Mouse (Mus musculus) retina, postnatal 7 days (tissue): ENCODE results near the gene Htra3.

Source experiments
- DNase-seq: peaks from one replicate; pipeline ENCODE4 v3.0.0-alpha.2; 2012; ENCODE audit warnings: low read depth, low spot score

Gene Htra3

GRCm38 (mm10) chr5:35653743-35654395 lies 25.7 kb downstream of the Htra3 start:
- no peak for DNase-seq

DNA sequence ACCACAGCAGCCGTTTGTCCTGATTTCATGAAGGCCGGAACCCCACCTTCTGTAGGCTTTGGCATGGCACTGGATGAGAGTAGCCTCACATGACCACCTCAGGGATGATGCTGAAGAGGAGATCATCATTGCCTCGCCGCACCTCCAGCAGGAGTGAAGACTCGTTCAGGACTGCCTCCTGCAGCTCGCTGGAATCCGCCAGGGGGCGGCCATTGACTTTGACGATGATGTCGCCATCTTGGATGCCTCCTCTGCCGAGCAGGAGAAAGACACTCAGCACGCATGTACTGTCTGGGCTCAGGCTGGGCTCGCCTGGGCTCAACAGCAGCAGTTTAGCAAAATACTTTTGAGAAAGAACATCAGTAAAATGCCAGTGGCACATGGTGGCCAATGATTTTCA lies 26.7 kb downstream of the Htra3 start:
- DNase-seq = no peak

DNA sequence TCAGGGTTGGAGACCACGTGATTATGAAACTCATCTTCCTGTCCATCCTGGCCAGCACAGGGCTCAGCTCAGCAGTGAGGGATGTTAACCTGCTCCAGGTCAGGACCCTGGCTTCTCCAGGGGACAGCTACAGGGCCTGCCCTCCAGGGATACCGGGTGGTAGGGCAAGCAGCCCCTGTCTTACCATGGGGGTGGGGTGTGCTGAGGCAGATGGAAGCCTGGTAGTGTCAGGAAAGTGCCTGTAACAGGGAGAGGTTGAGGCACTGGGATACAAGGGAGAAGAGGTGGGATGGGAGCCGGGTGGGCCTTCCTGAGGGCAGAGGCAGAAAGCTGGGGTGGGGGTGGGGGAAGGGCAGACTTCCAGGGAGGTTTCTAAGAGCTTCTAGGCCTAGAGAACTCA lies 27.3 kb downstream of the Htra3 start:
- DNase-seq = no peak

DNA sequence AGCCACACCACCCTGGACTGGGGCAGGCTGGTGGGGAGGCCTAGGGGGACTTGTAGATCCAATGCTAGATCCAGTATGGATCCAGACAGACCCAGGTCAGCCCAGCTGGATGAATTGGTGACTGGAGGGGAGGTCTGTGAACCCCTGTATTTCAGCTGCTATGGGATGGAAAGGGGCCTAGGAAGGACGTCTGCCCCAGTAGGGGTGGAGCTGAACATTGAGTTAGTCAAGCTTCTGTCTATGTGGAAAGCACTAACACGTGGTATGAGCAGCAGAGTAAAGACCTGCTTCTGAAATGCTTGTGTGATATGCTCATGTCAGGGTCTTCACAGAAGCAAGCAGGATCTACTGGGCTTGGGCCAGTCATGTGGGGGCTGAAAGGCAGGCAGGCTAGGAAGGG lies 31.4 kb downstream of the Htra3 start:
- no peak for DNase-seq

DNA sequence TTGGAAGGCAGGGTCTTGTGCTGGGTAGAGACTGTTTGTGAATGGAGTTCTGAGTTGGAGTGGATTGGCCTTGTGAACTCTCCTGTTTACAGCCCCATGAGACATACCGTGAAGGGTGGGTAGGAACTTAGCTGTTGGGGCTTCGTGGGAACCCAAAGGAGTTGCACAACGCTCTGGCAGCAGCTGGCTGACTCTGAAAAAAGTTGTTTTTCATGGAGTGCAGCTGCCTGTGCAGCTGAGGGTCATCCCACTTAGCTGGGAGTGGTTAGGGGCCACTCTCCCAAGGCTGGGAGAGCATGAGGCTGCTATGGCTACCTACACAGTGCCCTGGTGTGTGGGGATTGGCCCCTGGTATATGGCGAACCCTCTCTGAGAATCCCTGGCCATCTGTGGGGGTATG lies 32.0 kb downstream of the Htra3 start:
- DNase-seq = no peak

DNA sequence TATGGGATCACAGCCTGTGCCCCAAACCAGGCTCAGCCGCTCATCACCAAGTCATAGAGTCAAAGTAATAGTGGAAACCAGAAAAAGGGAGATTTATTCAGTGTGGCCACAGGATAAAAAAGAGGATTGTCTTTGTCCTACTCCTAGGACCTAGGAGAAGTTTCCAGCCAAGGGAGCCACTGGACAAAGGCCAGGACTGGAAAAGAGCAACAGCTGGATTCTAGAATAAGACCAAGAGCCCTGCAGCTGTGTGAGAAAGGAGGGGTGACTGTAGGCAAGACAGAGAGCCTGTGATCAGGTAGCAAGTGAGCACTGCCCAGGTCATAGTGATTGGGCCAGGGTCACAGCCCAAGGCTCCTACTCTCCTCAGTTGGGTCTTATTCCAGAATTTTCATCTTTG lies 32.7 kb downstream of the Htra3 start:
- DNase-seq = no peak

DNA sequence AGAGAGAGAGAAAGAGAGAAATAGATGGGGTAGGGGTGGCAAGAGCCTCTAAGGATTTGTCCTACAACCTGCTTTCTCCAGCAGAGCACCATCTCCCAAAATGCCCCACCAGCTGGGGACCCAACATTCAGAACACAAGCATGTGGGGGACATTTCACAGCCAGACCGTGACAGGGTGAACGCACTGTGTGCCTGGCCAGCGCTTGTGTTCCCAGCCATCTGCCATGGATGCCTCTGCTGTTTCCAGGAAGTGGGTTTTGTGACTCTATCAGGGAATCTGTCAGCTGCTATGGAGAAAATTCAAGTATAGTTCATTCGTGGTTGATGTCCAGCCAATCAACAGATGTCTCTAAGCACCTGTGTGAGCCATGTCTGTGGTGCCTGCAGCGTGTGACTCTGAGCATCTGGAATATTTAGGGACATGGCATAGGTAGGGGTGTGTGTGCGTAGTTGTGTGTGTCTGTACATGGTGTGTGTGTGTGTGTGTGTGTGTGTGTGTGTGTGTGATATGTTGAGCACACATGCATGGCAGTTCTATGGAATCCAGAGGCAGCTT lies 33.6 kb downstream of the Htra3 start:
- no peak for DNase-seq

- no peak for DNase-seq
Observed at GRCm38 (mm10) chr5:35644082-35644481, 35.5 kb downstream of the Htra3 start.

GRCm38 (mm10) chr5:35643401-35644048 lies 36.1 kb downstream of the Htra3 start:
- DNase-seq = no peak

- DNase-seq = no peak
Observed at GRCm38 (mm10) chr5:35641961-35642584, 37.5 kb downstream of the Htra3 start.

GRCm38 (mm10) chr5:35636016-35636415 lies 43.6 kb downstream of the Htra3 start:
- DNase-seq = no peak

GRCm38 (mm10) chr5:35632841-35633240 lies 46.7 kb downstream of the Htra3 start:
- DNase-seq = no peak

DNA sequence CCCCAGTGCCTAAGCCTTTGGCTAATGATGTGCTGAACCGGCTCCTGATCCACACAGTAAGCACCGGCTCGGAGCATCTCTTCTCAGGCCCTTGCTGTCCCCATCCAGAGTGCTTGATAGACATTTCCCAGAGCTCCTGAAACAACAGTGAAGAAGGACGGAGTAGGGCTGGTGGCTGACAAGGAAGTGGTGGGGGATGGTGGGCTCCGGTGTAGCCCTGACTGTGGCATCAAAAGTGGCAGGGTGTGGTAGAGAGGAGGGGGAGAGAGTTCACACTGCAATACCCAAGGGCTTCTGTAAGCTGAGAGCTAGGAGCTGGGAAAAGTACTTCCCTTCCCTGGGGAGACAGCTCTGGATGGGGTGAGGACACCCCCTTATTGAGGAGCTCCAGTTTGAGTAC lies 47.8 kb downstream of the Htra3 start:
- no peak for DNase-seq

DNA sequence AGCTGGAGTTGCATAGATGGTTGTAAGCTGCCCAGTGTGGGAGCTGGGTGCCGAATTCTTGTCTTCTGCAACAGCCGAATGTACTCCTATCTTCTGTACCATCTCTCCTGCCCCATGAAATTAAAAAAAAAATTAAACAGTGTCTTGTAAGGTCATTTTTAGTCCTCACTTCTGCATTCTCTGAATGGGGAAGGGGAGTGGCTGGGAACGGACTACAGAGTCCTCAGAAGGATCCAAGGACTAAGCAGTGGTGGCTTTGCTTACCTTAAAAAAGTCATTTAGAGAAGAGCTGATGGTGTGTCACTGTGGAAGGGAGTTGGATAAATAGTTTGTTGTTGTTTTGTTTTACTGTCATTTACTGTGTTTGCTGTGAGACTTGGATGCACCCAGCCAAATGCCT lies 48.4 kb downstream of the Htra3 start:
- no peak for DNase-seq

GRCm38 (mm10) chr5:35630706-35631105 lies 48.9 kb downstream of the Htra3 start:
- no peak for DNase-seq

GRCm38 (mm10) chr5:35629333-35629732 lies 50.2 kb downstream of the Htra3 start:
- no peak for DNase-seq

DNA sequence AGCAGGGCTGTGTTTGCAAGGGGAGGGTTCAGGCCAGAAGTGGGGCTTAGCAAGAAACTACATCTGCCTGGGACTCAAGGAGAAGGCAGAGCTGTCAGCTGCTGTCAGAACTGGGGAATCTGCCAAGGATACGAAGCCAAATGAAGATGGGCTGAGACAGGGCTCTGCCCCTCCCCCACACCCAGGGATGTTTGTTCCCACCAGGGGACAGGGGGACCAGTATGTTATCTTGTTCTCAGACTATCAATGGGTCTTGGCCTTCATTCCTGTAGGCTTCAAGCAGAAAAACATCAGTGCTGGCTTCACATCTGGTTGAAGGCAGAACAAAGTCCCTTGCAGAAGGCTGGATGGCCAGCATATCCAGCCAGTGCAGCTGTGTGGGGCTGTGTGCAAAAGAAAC lies 50.9 kb downstream of the Htra3 start:
- no peak for DNase-seq

GRCm38 (mm10) chr5:35627307-35627840 lies 52.2 kb downstream of the Htra3 start:
- DNase-seq = no peak

DNA sequence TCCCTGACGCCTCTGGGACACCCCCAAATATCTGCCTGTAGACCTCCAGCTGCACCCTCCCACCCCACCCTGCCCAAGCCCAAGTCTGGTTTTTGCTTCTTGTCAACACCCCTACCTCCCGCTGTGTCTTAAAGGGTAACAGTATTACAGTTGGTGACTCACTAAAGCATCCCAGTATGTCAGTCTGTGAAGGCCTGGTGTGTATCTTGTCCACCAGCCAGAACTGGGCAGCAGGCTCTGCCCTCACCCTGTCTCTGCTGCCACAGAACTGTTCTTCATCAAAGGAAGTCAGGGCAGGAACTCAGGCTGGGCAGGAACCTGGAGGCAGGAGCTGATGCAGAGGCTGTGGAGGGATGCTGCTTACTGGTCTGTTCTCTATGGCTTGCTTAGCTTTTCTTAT lies 53.2 kb downstream of the Htra3 start:
- DNase-seq = no peak

- DNase-seq = no peak
Observed at GRCm38 (mm10) chr5:35624751-35625239, 54.8 kb downstream of the Htra3 start.

- no peak for DNase-seq
Observed at GRCm38 (mm10) chr5:35623831-35624230, 55.8 kb downstream of the Htra3 start.

DNA sequence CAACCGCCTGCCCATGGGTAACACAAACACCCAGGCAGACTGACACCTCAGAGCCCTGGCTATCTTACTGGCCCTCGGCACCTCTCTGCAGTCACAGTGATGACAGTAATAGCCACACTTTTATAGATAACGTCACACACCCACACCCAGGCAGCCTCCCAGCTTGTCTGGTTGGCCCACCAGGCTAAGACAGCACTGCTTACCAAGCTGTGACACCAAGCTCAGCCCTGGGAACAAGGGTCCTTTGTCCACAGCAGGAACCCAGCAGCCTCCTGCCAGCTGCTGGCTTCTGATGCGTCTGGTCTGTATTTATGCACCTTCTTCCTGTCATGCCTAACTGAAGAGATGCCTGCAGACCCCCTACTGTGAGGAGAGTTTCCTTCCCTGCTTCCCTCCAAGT lies 58.5 kb downstream of the Htra3 start:
- no peak for DNase-seq
